Mouse (Mus musculus): ENCODE data around the gene Tnrc18.

DNA sequence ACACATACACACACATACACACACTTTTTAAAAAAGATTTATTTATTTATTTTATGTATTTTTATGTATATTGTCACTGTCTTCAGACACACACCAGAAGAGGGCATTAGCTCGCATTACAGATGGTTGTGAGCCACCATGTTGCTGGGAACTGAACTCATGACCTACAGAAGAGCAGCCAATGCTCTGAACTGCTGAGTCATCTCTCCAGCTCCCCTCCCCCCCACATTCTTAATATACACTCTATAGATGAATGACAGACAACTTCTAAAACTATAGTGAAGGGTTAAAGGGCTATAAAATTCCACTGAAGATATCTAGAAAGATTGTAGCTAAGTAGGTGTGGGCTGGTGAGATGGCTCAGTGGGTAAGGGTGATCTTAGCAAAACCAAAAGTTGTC is 13.7 kb downstream of the Tnrc18 start:
- no peak for TF ChIP-seq CTCF (IDR thresholded peaks at IDR 0.05; ENCODE audit: control insufficient read depth, insufficient read depth, insufficient replicate concordance, low read depth, low read length)
- TF ChIP-seq POLR2A (IDR thresholded peaks at IDR 0.05; ENCODE audit: control insufficient read depth, low read depth, low read length) = no peak

All from testis, adult 2 months (tissue).